Mouse (Mus musculus) embryonic facial prominence, embryonic 11.5 days (tissue): ENCODE measurements around the gene Cdkn2aipnl. TPM values are rescaled to one million over a fixed set of nuclear protein-coding genes. Genes with fewer than 3 reads are reported as not detected.

ENCODE experiments used
- ATAC-seq: fragments of 200-750 bp; cut with Nextera tagmentation; replicated peaks from 2 replicates; pipeline ENCODE4 v1.8.0; 2017; ENCODE audit warnings: low read depth; ENCODE audit not compliant: insufficient number of reproducible peaks, low FRiP score, low TSS enrichment
- DNase-seq: peaks from one replicate; pipeline ENCODE4 v3.0.0-alpha.2; 2015; ENCODE audit warnings: low spot score
- H3K27ac ChIP-seq: fragments of 300-500 bp; sonication (generic); replicated peaks from 2 replicates; pipeline ENCODE4 v1.5.1; 2014; ENCODE audit warnings: mild to moderate bottlenecking, low read depth, low read length, control low read depth
- H3K27me3 ChIP-seq: fragments of 300-500 bp; sonication (generic); 2 replicates; pipeline ENCODE4 v1.6.1; 2014; ENCODE audit warnings: mild to moderate bottlenecking, low read length, moderate library complexity, mixed read lengths; ENCODE audit not compliant: control insufficient read depth, insufficient read depth
- H3K36me3 ChIP-seq: fragments of 300-500 bp; sonication (generic); replicated peaks from 2 replicates; pipeline ENCODE4 v1.6.1; 2014; ENCODE audit warnings: low read depth, mild to moderate bottlenecking, low read length, moderate library complexity, mixed read lengths; ENCODE audit not compliant: control insufficient read depth, insufficient read depth
- H3K4me1 ChIP-seq: fragments of 300-500 bp; sonication (generic); 2 replicates; pipeline ENCODE4 v1.6.1; 2014; ENCODE audit warnings: low read length, mixed read lengths; ENCODE audit not compliant: control insufficient read depth, insufficient read depth
- H3K4me2 ChIP-seq: fragments of 300-500 bp; sonication (generic); 2 replicates; pipeline ENCODE4 v1.6.1; 2014; ENCODE audit warnings: low read depth, mild to moderate bottlenecking, control low read depth, low read length, moderate library complexity
- H3K4me3 ChIP-seq: fragments of 300-500 bp; sonication (generic); 2 replicates; pipeline ENCODE4 v1.5.1; 2014; ENCODE audit warnings: low read depth, low read length, control low read depth
- H3K9ac ChIP-seq: fragments of 300-500 bp; sonication (generic); replicated peaks from 2 replicates; pipeline ENCODE4 v1.6.1; 2014; ENCODE audit warnings: mild to moderate bottlenecking, control low read depth, low read length
- H3K9me3 ChIP-seq: fragments of 300-500 bp; sonication (generic); replicated peaks from 2 replicates; pipeline ENCODE4 v1.6.1; 2016; ENCODE audit warnings: mild to moderate bottlenecking, low read length, inconsistent platforms, mixed read lengths; ENCODE audit not compliant: control insufficient read depth
- WGBS: fragments of 180-500 bp; shearing (Covaris S2); extraction: QIAGEN DNeasy Blood & Tissue Kit; methylation state at CpG from one replicate; pipeline ENCODE4 v1.1.7; 2014; 5-methylcytosine and 5-hydroxymethylcytosine counted together
- polyA plus RNA-seq: library from polyadenylated mRNA; unstranded; fragments of >200 nt; fragmentation: Nextera tagmentation; extraction: Ambion mirVana; gene quantifications from 2 replicates; pipeline ENCODE4 v1.2.1, GENCODE M21; 2014

The Cdkn2aipnl gene
- polyA plus RNA-seq, 1 experiment from 2014 or later, result 142 TPM

DNA sequence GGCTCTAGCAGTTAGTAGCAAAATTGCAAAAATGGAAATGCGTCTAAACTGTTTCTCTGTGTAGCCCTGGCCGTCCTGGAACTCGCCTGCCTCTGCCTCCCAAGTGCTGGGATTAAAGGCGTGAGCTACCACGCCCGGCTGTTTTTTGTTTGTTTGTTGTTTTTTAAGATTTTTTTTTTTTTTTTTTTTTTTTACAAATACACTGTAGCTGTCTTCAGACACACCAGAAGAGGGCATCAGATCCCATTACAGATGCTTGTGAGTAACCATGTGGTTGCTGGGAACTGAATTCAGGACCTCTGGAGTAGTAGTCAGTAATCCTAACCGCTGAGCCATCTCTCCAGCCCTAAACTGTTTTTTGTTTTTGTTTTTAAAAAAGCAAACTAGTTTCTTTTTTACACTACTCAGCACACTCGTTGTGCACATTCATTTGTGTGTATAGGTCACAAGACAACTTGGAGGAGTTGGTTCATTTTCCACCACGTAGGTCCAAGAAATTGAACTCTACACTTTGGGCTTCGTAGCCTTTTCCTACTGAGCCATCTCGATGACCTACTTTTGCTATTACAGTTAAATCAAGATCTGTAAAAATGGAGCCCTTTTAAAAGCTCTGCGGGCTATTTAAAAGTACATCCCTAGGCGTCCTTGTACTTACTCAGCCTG lies 35.5 kb downstream of the Cdkn2aipnl start:
- WGBS, result 79% methylated on average over 13 of the region's 13 CpGs
- Histone ChIP-seq H3K36me3 (no peaks in the 10 kb centered on the region), H3K4me2 (peak overlapping the region; percentile 60), H3K27ac (peak overlapping the region; percentile 85; the same call in 1 of the 2 replicates), H3K4me3 (peak overlapping the region; percentile 84; the same call in 1 of the 2 replicates), H3K9ac (peak overlapping the region; percentile 90; the same call in 1 of the 2 replicates), H3K4me1 (no peaks in the 10 kb centered on the region), H3K9me3 (no peaks in the 10 kb centered on the region), H3K27me3 (no peaks in the 10 kb centered on the region)
- DNase-seq, result no peak
- no peak for ATAC-seq

GRCm38 (mm10) chr11:52003505-52003771 lies 36.0 kb downstream of the Cdkn2aipnl start:
- no peaks in the 10 kb centered on the region for H3K36me3 ChIP-seq
- ATAC-seq (no peak), DNase-seq (peak; percentile 31)
- no peaks in the 10 kb centered on the region for H3K9me3 ChIP-seq
- H3K9ac ChIP-seq, result peak overlapping the region; percentile 90
- H3K4me1 ChIP-seq, result no peaks in the 10 kb centered on the region
- no peaks in the 10 kb centered on the region for H3K27me3 ChIP-seq
- 21% methylated on average over 4 of the region's 4 CpGs for WGBS
- H3K27ac ChIP-seq, result peak overlapping the region; percentile 85
- peak overlapping the region; percentile 60 for H3K4me2 ChIP-seq
- peak overlapping the region; percentile 84 for H3K4me3 ChIP-seq

GRCm38 (mm10) chr11:52003772-52004528 lies 36.5 kb downstream of the Cdkn2aipnl start, which contains the start of gene Cdkl3:
Cdkl3 (plus strand) TSS chr11:52004221.
- Histone ChIP-seq H3K4me2 (peak within 1 kb of the TSS; percentile 60), H3K4me1 (no peaks in the 10 kb centered on the region), H3K4me3 (peak within 1 kb of the TSS; percentile 84), H3K36me3 (no peaks in the 10 kb centered on the region), H3K9ac (peak within 1 kb of the TSS; percentile 90), H3K27me3 (no peaks in the 10 kb centered on the region), H3K27ac (peak within 1 kb of the TSS; percentile 85), H3K9me3 (no peaks in the 10 kb centered on the region)
- peak; percentile 88 for ATAC-seq
- under 1% methylated on average over 51 of the region's 51 CpGs for WGBS
- peak; percentile 97 for DNase-seq

- Histone ChIP-seq H3K4me2 (no peak overlapping the region), H3K9ac (no peak overlapping the region), H3K4me1 (no peaks in the 10 kb centered on the region), H3K4me3 (no peak overlapping the region), H3K36me3 (no peaks in the 10 kb centered on the region), H3K27me3 (no peaks in the 10 kb centered on the region), H3K9me3 (no peaks in the 10 kb centered on the region), H3K27ac (no peak overlapping the region)
- no peak for ATAC-seq
- no peak for DNase-seq
- 72% methylated on average over 2 of the region's 2 CpGs for WGBS
These were observed 38.1 kb downstream of the Cdkn2aipnl start for GRCm38 (mm10) chr11:52005586-52005985.

DNA sequence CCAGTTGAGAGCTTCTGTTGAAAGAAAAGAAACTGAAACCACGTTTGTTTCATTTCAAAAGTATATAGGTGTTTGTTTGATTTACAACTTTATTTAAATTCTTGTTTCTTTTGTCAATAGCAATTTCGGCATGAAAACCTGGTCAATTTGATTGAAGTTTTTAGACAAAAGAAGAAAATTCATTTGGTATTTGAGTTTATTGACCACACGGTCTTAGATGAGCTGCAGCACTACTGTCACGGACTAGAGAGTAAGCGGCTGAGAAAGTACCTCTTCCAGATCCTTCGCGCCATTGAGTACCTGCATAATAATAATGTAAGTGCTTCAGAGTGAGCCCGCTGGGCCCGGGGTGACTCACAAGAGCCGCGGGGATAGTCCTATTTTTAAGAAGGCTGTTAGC lies 43.5 kb downstream of the Cdkn2aipnl start:
- Histone ChIP-seq H3K4me3 (no peak overlapping the region), H3K27me3 (no peaks in the 10 kb centered on the region), H3K9me3 (no peaks in the 10 kb centered on the region), H3K36me3 (no peaks in the 10 kb centered on the region), H3K9ac (no peak overlapping the region), H3K4me2 (no peak overlapping the region), H3K4me1 (no peaks in the 10 kb centered on the region), H3K27ac (no peak overlapping the region)
- 89% methylated on average over 11 of the region's 11 CpGs for WGBS
- ATAC-seq (no peak), DNase-seq (no peak)

GRCm38 (mm10) chr11:52011541-52011940 lies 44.1 kb downstream of the Cdkn2aipnl start:
- no peak for DNase-seq
- Histone ChIP-seq H3K4me1 (no peaks in the 10 kb centered on the region), H3K4me2 (no peak overlapping the region), H3K4me3 (no peak overlapping the region), H3K27me3 (no peaks in the 10 kb centered on the region), H3K27ac (no peak overlapping the region), H3K9me3 (no peaks in the 10 kb centered on the region), H3K36me3 (no peaks in the 10 kb centered on the region), H3K9ac (no peak overlapping the region)
- 81% methylated on average over 5 of the region's 5 CpGs for WGBS
- no peak for ATAC-seq

GRCm38 (mm10) chr11:52018217-52018616 lies 50.8 kb downstream of the Cdkn2aipnl start:
- DNase-seq (no peak), ATAC-seq (no peak)
- Histone ChIP-seq H3K27me3 (no peaks in the 10 kb centered on the region), H3K9me3 (no peaks in the 10 kb centered on the region), H3K4me3 (no peak overlapping the region), H3K4me2 (no peak overlapping the region), H3K27ac (no peak overlapping the region), H3K9ac (no peak overlapping the region), H3K36me3 (no peaks in the 10 kb centered on the region), H3K4me1 (no peaks in the 10 kb centered on the region)
- 78% methylated on average over 9 of the region's 9 CpGs for WGBS
